Comparison of ENCODE assay signal across 8 mouse cellular contexts in genomic region chr7:19119083-19119482, GRCm38 (mm10). TPM values are rescaled to one million over a fixed set of nuclear protein-coding genes. Genes with fewer than 3 reads are reported as not detected.
DNase-seq lines count a peak whose midpoint lies in the region; ATAC-seq and TF ChIP-seq lines count a peak whose summit lies in the region.

No protein-coding gene starts in this region.

- DNase-seq in heart, adult 11 months: peak; percentile 93
- DNase-seq in heart, postnatal 14 days: no peak
- no peak for DNase-seq in CH12.LX (ENCODE audit: extremely low read depth)
- DNase-seq in left cerebral cortex, postnatal 25 days (ENCODE audit: low spot score in 2 of 2): no peak
- no peak for DNase-seq in right cerebral cortex, adult 18-20 months
- no peak for DNase-seq in urinary bladder, postnatal 4 days (ENCODE audit: low spot score in 2 of 2)

- no peak overlapping the region for H3K27ac ChIP-seq in CH12.LX (ENCODE audit: insufficient read depth, low read depth)
- 0 out of 2 replicates have a peak overlapping the region, but pooled peaks have one; percentile 6 for H3K27ac ChIP-seq in forebrain, embryonic 15.5 days (replicated peaks)
- H3K27ac ChIP-seq in liver, embryonic 16.5 days (ENCODE audit: low read length): no peak overlapping the region

- in situ Hi-C loops in CH12.LX (cut with MboI; ENCODE audit: low pct_ligation_motif_present, low pct_unique_long_range_greater_than_20kb, low sequenced_read_pairs): no loop called here

- H3K9me3 ChIP-seq in CH12.LX (replicated peaks; ENCODE audit: low read length): peaks cover 10% of the 10 kb centered on the region
- no peaks in the 10 kb centered on the region for H3K9me3 ChIP-seq in forebrain, embryonic 15.5 days
- peaks cover 3% of the 10 kb centered on the region for H3K9me3 ChIP-seq in liver, embryonic 16.5 days (replicated peaks; ENCODE audit: control insufficient read depth, low read length)

- intact Hi-C loops in heart, postnatal 14 days (cut with DNase I): loop anchor here (1.0 kb wide), 1 partner anchor 25 kb away; the partner anchor contains the start of gene Six5
- intact Hi-C loops in left cerebral cortex, postnatal 25 days (cut with DNase I): loop anchor here (2.0 kb wide), 1 partner anchor 24 kb away; the partner anchor contains the start of gene Six5

- H3K4me3 ChIP-seq in CH12.LX (replicated peaks in 1 of 3; ENCODE audit: low read depth in 2 of 3, low read length in 2 of 3, poor library complexity in 1 of 3): no peak overlapping the region
- H3K4me3 ChIP-seq in forebrain, embryonic 15.5 days: peak overlapping the region; percentile 87; the same call in 1 of the 2 replicates
- H3K4me3 ChIP-seq in liver, embryonic 16.5 days (ENCODE audit: low read depth, low read length): peak overlapping the region; percentile 96; the same call in 1 of the 2 replicates

- H3K4me2 ChIP-seq in CH12.LX (ENCODE audit: insufficient read depth, low read depth, poor library complexity, severe bottlenecking): 0 out of 2 replicates have a peak overlapping the region, but pooled peaks have one; percentile 7
- peak overlapping the region; percentile 15; the same call in 1 of the 2 replicates for H3K4me2 ChIP-seq in forebrain, embryonic 15.5 days (replicated peaks)
- H3K4me2 ChIP-seq in liver, embryonic 16.5 days (ENCODE audit: low read depth, low read length): peak overlapping the region; percentile 26; the same call in 1 of the 2 replicates

- WGBS in forebrain, embryonic 15.5 days: 88% methylated on average over 8 of the region's 8 CpGs
- WGBS in liver, embryonic 16.5 days (ENCODE audit: insufficient replicate concordance): 81% methylated on average over 8 of the region's 8 CpGs

- H3K9ac ChIP-seq in CH12.LX (ENCODE audit: insufficient read depth, low read depth): no peak overlapping the region
- H3K9ac ChIP-seq in forebrain, embryonic 15.5 days (replicated peaks): no peak overlapping the region
- H3K9ac ChIP-seq in liver, embryonic 16.5 days (ENCODE audit: low read depth, low read length): no peak overlapping the region; the same call in 1 of the 2 replicates

- no peak for TF ChIP-seq CTCF in CH12.LX (conservative IDR thresholded peaks at IDR 0.05 in 1 of 2, IDR thresholded peaks at IDR 0.05 in 1 of 2; ENCODE audit: low read depth in 2 of 2, low read length in 2 of 2)

- peaks cover 1% of the 10 kb centered on the region for H3K27me3 ChIP-seq in CH12.LX (replicated peaks)
- no peaks in the 10 kb centered on the region for H3K27me3 ChIP-seq in forebrain, embryonic 15.5 days
- peaks cover 5% of the 10 kb centered on the region; the same call in 1 of the 2 replicates for H3K27me3 ChIP-seq in liver, embryonic 16.5 days (ENCODE audit: control insufficient read depth, insufficient read depth, low read depth, low read length)

- no peak for TF ChIP-seq EP300 in CH12.LX (IDR thresholded peaks at IDR 0.05; ENCODE audit: low read length)

- dilution Hi-C loops in CH12.LX (cut with MboI; ENCODE audit: extremely low pct_ligation_motif_present, extremely low pct_unique_long_range_greater_than_20kb, low sequenced_read_pairs): no loop called here

- TF ChIP-seq POLR2A in CH12.LX (IDR thresholded peaks at IDR 0.05; ENCODE audit: low read depth, low read length): no peak

- no peak for TF ChIP-seq RAD21 in CH12.LX (IDR thresholded peaks at IDR 0.05; ENCODE audit: low read depth, low read length)

- peaks cover 9 to 16% of the 10 kb centered on the region in 2 experiments; a peak in 3 of 4 replicates for H3K4me1 ChIP-seq in CH12.LX (ENCODE audit: control insufficient read depth in 1 of 2, insufficient read depth in 2 of 2)
- peaks cover 26% of the 10 kb centered on the region for H3K4me1 ChIP-seq in forebrain, embryonic 15.5 days
- H3K4me1 ChIP-seq in liver, embryonic 16.5 days (ENCODE audit: control insufficient read depth, low read depth, low read length): peaks cover 16% of the 10 kb centered on the region

- peaks cover 0 to 5% of the 10 kb centered on the region in 2 experiments for H3K36me3 ChIP-seq in CH12.LX (replicated peaks in 1 of 2; ENCODE audit: control insufficient read depth in 1 of 2, insufficient read depth in 1 of 2, low read length in 1 of 2)
- no peaks in the 10 kb centered on the region for H3K36me3 ChIP-seq in forebrain, embryonic 15.5 days
- no peaks in the 10 kb centered on the region for H3K36me3 ChIP-seq in liver, embryonic 16.5 days (ENCODE audit: control insufficient read depth, insufficient read depth)

- H3K79me2 ChIP-seq in CH12.LX (replicated peaks; ENCODE audit: control insufficient read depth, extremely low read depth, insufficient read depth, poor library complexity, severe bottlenecking): peaks cover 21% of the 10 kb centered on the region

- peak; percentile 41 for ATAC-seq in forebrain, embryonic 15.5 days (replicated peaks)
- no peak for ATAC-seq in liver, embryonic 16.5 days (ENCODE audit: low read depth)

TF ChIP-seq in CH12.LX, 34 proteins besides CTCF, POLR2A, EP300 and RAD21:
- TF ChIP-seq ETS1 (conservative IDR thresholded peaks at IDR 0.05; ENCODE audit: low read depth, low read length) (no peak), MXI1 (IDR thresholded peaks at IDR 0.05; ENCODE audit: low read depth, low read length) (no peak), BHLHE40 (IDR thresholded peaks at IDR 0.05; ENCODE audit: low read depth, low read length) (no peak), TBP (conservative IDR thresholded peaks at IDR 0.05; ENCODE audit: low read depth, low read length) (no peak), JUND (conservative IDR thresholded peaks at IDR 0.05; ENCODE audit: low read depth, low read length) (no peak), KAT2A (IDR thresholded peaks at IDR 0.05; ENCODE audit: insufficient replicate concordance, low read length) (no peak), CHD1 (IDR thresholded peaks at IDR 0.05; ENCODE audit: low read depth, low read length) (no peak), PAX5 (IDR thresholded peaks at IDR 0.05; ENCODE audit: low read length) (no peak), USF1 (IDR thresholded peaks at IDR 0.05; ENCODE audit: low read depth, low read length) (no peak), ZMIZ1 (IDR thresholded peaks at IDR 0.05; ENCODE audit: low read depth, low read length) (no peak), NRF1 (IDR thresholded peaks at IDR 0.05; ENCODE audit: low read depth, low read length) (no peak), HCFC1 (IDR thresholded peaks at IDR 0.05; ENCODE audit: low read depth, low read length) (no peak), UBTF (IDR thresholded peaks at IDR 0.05; ENCODE audit: low read depth, low read length) (no peak), SMC3 (IDR thresholded peaks at IDR 0.05; ENCODE audit: low read depth, low read length) (no peak), SIN3A (IDR thresholded peaks at IDR 0.05; ENCODE audit: low read length) (no peak), MAX (IDR thresholded peaks at IDR 0.05; ENCODE audit: low read length) (no peak), ELF1 (IDR thresholded peaks at IDR 0.05; ENCODE audit: low read depth, low read length) (no peak), MAFK (IDR thresholded peaks at IDR 0.05; ENCODE audit: insufficient replicate concordance, low read length) (no peak), ZNF384 (IDR thresholded peaks at IDR 0.05; ENCODE audit: low read depth, low read length) (no peak)

RNA-seq across cellular contexts. Expression of gene Fbxo46, which starts 0.6 kb away (rescaled TPM):
- 1 to 10 TPM; 5.7 to 6.6 TPM for total RNA-seq in heart, postnatal 14 days (2021)
- total RNA-seq in CH12.LX (2012; rRNA removed) (11.6 and 12.5 TPM in 2 replicates), CH12.LX (2014; rRNA removed) (3.5 and 4.0 TPM in 2 replicates)
- 4.8 and 6.1 TPM in 2 replicates for polyA plus RNA-seq in CH12.LX (2012; ENCODE audit: insufficient read length, low read depth)
- polyA plus RNA-seq in forebrain, embryonic 15.5 days (2015; fragmentation: Nextera tagmentation; extraction: Ambion mirVana): 23.4 and 25.4 TPM in 2 replicates
- polyA plus RNA-seq in liver, embryonic 16.5 days (2015; fragmentation: Nextera tagmentation; extraction: Ambion mirVana): 4.7 and 5.2 TPM in 2 replicates
- total RNA-seq in left cerebral cortex, postnatal 25 days (2021): 10 to 100 TPM; 12.5 to 14.4 TPM

RNA-seq across cellular contexts. Expression of gene Gm4969, which starts 0.9 kb away (rescaled TPM):
- under 1 TPM in 1 of 2 experiments, not detected in 1; 0.12 TPM for total RNA-seq in heart, postnatal 14 days (2021)
- total RNA-seq in CH12.LX (2012; rRNA removed) (0.08 TPM in 1 of 2 replicates, not detected in the other), CH12.LX (2014; rRNA removed) (not detected in 2 replicates)
- not detected in 2 replicates for polyA plus RNA-seq in CH12.LX (2012; ENCODE audit: insufficient read length, low read depth)
- polyA plus RNA-seq in forebrain, embryonic 15.5 days (2015; fragmentation: Nextera tagmentation; extraction: Ambion mirVana): 3.6 and 3.8 TPM in 2 replicates
- 0.11 and 0.12 TPM in 2 replicates for polyA plus RNA-seq in liver, embryonic 16.5 days (2015; fragmentation: Nextera tagmentation; extraction: Ambion mirVana)
- total RNA-seq in left cerebral cortex, postnatal 25 days (2021): under 1 TPM; 0.25 to 0.32 TPM

RNA-seq across cellular contexts. Expression of gene Six5, which starts 24.7 kb away (rescaled TPM):
- 1 to 10 TPM; 9.0 to 9.1 TPM for total RNA-seq in heart, postnatal 14 days (2021)
- 1.3 and 1.8 TPM in 2 replicates for total RNA-seq in CH12.LX (2012; rRNA removed)
- 0.16 TPM in 2 replicates for total RNA-seq in CH12.LX (2014; rRNA removed)
- 0.25 and 0.33 TPM in 2 replicates for polyA plus RNA-seq in CH12.LX (2012; ENCODE audit: insufficient read length, low read depth)
- 2.3 and 2.4 TPM in 2 replicates for polyA plus RNA-seq in forebrain, embryonic 15.5 days (2015; fragmentation: Nextera tagmentation; extraction: Ambion mirVana)
- 0.77 and 0.93 TPM in 2 replicates for polyA plus RNA-seq in liver, embryonic 16.5 days (2015; fragmentation: Nextera tagmentation; extraction: Ambion mirVana)
- 1 to 10 TPM; 1.6 to 2.2 TPM for total RNA-seq in left cerebral cortex, postnatal 25 days (2021)

RNA-seq across cellular contexts. Expression of gene Qpctl, which starts 30.0 kb away (rescaled TPM):
- 1 to 10 TPM; 5.9 to 6.1 TPM for total RNA-seq in heart, postnatal 14 days (2021)
- 9.3 and 9.8 TPM in 2 replicates for total RNA-seq in CH12.LX (2012; rRNA removed)
- 5.1 and 5.2 TPM in 2 replicates for total RNA-seq in CH12.LX (2014; rRNA removed)
- polyA plus RNA-seq in CH12.LX (2012; ENCODE audit: insufficient read length, low read depth): 9.2 and 9.6 TPM in 2 replicates
- 18.7 and 19.4 TPM in 2 replicates for polyA plus RNA-seq in forebrain, embryonic 15.5 days (2015; fragmentation: Nextera tagmentation; extraction: Ambion mirVana)
- 3.9 and 4.0 TPM in 2 replicates for polyA plus RNA-seq in liver, embryonic 16.5 days (2015; fragmentation: Nextera tagmentation; extraction: Ambion mirVana)
- total RNA-seq in left cerebral cortex, postnatal 25 days (2021): 10 to 100 TPM; 15.5 to 16.0 TPM

RNA-seq across cellular contexts. Expression of gene Snrpd2, which starts 30.4 kb away (rescaled TPM):
- 10 to 100 TPM; 62.8 to 70.8 TPM for total RNA-seq in heart, postnatal 14 days (2021)
- total RNA-seq in CH12.LX (2012; rRNA removed) (348 and 408 TPM in 2 replicates), CH12.LX (2014; rRNA removed) (178 and 213 TPM in 2 replicates)
- polyA plus RNA-seq in CH12.LX (2012; ENCODE audit: insufficient read length, low read depth): 177 and 193 TPM in 2 replicates
- 135 and 143 TPM in 2 replicates for polyA plus RNA-seq in forebrain, embryonic 15.5 days (2015; fragmentation: Nextera tagmentation; extraction: Ambion mirVana)
- 47.9 and 54.4 TPM in 2 replicates for polyA plus RNA-seq in liver, embryonic 16.5 days (2015; fragmentation: Nextera tagmentation; extraction: Ambion mirVana)
- total RNA-seq in left cerebral cortex, postnatal 25 days (2021): 10 to 100 TPM; 72.8 to 77.5 TPM

Comparison
In these comparisons a context has a peak if more than half of its experiments do, and no peak if none do; other contexts are left out.
1. H3K4me3 ChIP-seq: peak in forebrain, embryonic 15.5 days (single experiment) and liver, embryonic 16.5 days (single experiment); none in CH12.LX (0 of 3).
2. Peak in every context shown above with its lines, with median percentiles within 50 percentile points of each other: H3K4me2 ChIP-seq.